Mouse (Mus musculus): Measurements from ENCODE around the gene Upb1. TPM values are rescaled to one million over a fixed set of nuclear protein-coding genes. Genes with fewer than 3 reads are reported as not detected.

Upb1 gene
- total RNA-seq, 2 experiments from 2014 or later, result 0.17 to 0.24 TPM

GRCm38 (mm10) chr10:75489522-75489921, 88.6 kb downstream of the Upb1 start:
- DNase-seq, result no peak
- intact Hi-C loops (cut with DNase I), result loop anchor here (5.0 kb wide), 3 partner anchors 97 to 212 kb away; partner anchors contain the start of gene Adora2a

GRCm38 (mm10) chr10:75490731-75491130, 89.8 kb downstream of the Upb1 start:
- no peak for DNase-seq
- intact Hi-C loops (cut with DNase I), result no loop called here

Other genes starting within 250 kb of the Upb1 start
- 10 to 100 TPM; 36.9 to 49.4 TPM for gene Specc1l, start 189.0 kb upstream of the Upb1 start, total RNA-seq (2021)
- gene Adora2a, start 84.2 kb upstream of the Upb1 start, total RNA-seq (2021), result 10 to 100 TPM; 18.7 to 18.9 TPM
- 10 to 100 TPM; 67.9 to 75.9 TPM for gene Snrpd3, start 116.4 kb downstream of the Upb1 start, total RNA-seq (2021)
- gene Gucd1, start 116.9 kb downstream of the Upb1 start, total RNA-seq (2021), result 10 to 100 TPM; 42.8 to 44.0 TPM
- gene Lrrc75b, start 159.2 kb downstream of the Upb1 start, total RNA-seq (2021), result 1 to 10 TPM; 1.0 to 1.2 TPM
- gene Ggt1, start 160.5 kb downstream of the Upb1 start, total RNA-seq (2021), result not detected
- 1 to 10 TPM; 6.8 to 8.7 TPM for gene Ggt5, start 188.2 kb downstream of the Upb1 start, total RNA-seq (2021)
- gene Susd2, start 242.9 kb downstream of the Upb1 start, total RNA-seq (2021), result 1 to 10 TPM; 2.8 to 3.4 TPM